Comparison of ENCODE assay signal across 29 mouse cellular contexts in genomic region chr2:60986286-60986685, GRCm38 (mm10). TPM values are rescaled to one million over a fixed set of nuclear protein-coding genes. Genes with fewer than 3 reads are reported as not detected.
DNase-seq lines count a peak whose midpoint lies in the region; ATAC-seq and TF ChIP-seq lines count a peak whose summit lies in the region.
"Had no signal": no experiment of that assay in that cellular context is flagged by ENCODE, and none has a peak within 500 bp of the region (broad histone marks: within the 10 kb centered on the region; RNA-seq: fewer than 3 reads in every experiment).

No protein-coding gene starts in this region.

- 73% methylated on average over 5 of the region's 5 CpGs for WGBS in embryonic facial prominence, embryonic 14.5 days
- WGBS in embryonic facial prominence, embryonic 10.5 days: 84% methylated on average over 5 of the region's 5 CpGs
- 62% methylated on average over 5 of the region's 5 CpGs for WGBS in lung, embryonic 14.5 days

- H3K4me3 ChIP-seq in embryonic facial prominence, embryonic 14.5 days (ENCODE audit: low read depth, low read length): no peak overlapping the region
- H3K4me3 ChIP-seq in embryonic facial prominence, embryonic 10.5 days: no peak overlapping the region
- H3K4me3 ChIP-seq in lung, embryonic 14.5 days (ENCODE audit: low read depth, low read length): no peak overlapping the region
- H3K4me3 ChIP-seq: embryonic facial prominence, embryonic 12.5 days; erythroblast, embryonic 14.5 days; forebrain, embryonic 12.5 days; forebrain, embryonic 15.5 days; heart, embryonic 10.5 days; heart, embryonic 13.5 days; hindbrain, embryonic 10.5 days; hindbrain, embryonic 13.5 days; intestine, embryonic 15.5 days had no signal

- H3K27me3 ChIP-seq in embryonic facial prominence, embryonic 14.5 days (replicated peaks; ENCODE audit: control insufficient read depth, insufficient read depth, low read length): no peaks in the 10 kb centered on the region
- H3K27me3 ChIP-seq in embryonic facial prominence, embryonic 10.5 days (replicated peaks; ENCODE audit: low read depth, poor library complexity, severe bottlenecking): no peaks in the 10 kb centered on the region
- no peaks in the 10 kb centered on the region for H3K27me3 ChIP-seq in lung, embryonic 14.5 days (ENCODE audit: insufficient read depth, low read length)
- H3K27me3 ChIP-seq: CH12.LX; embryonic facial prominence, embryonic 12.5 days; forebrain, embryonic 12.5 days; forebrain, embryonic 15.5 days; heart, embryonic 13.5 days; hindbrain, embryonic 13.5 days; intestine, embryonic 15.5 days had no signal

- no peak for ATAC-seq in embryonic facial prominence, embryonic 14.5 days (ENCODE audit: low read depth)
- no peak for ATAC-seq in lung, embryonic 14.5 days (ENCODE audit: insufficient read depth)
- ATAC-seq: activated CD4-positive, CD25-positive, alpha-beta regulatory T cell, adult 4 months; forebrain, embryonic 15.5 days; hindbrain, embryonic 16.5 days; intestine, embryonic 15.5 days had no signal

- DNase-seq in embryonic facial prominence, embryonic 14.5 days (ENCODE audit: low spot score): peak; percentile 63
- no peak for DNase-seq in embryonic facial prominence, embryonic 10.5 days (ENCODE audit: low spot score)
- DNase-seq in heart, postnatal 4 days: peak; percentile 31
- no peak for DNase-seq in heart, postnatal 25 days (ENCODE audit: low spot score)
- DNase-seq in lung, embryonic 14.5 days: peak; percentile 65
- no peak for DNase-seq in lung, postnatal 36 days
- no peak for DNase-seq in embryo, embryonic 9.5 days (ENCODE audit: extremely low spot score)
- DNase-seq: adrenal gland, adult 8-10 months; adrenal gland, postnatal 25 days; B cell, adult 2 months; cerebellum, adult 11-12 months; cerebellum, adult 8-10 months; cerebellum, postnatal 10 days; cerebellum, postnatal 36 days; embryo, embryonic 11 days; gastrocnemius, postnatal 25 days had no signal

- TF ChIP-seq CTCF in lung, embryonic 14.5 days (IDR thresholded peaks at IDR 0.05; ENCODE audit: low read depth): no peak

- H3K27ac ChIP-seq in embryonic facial prominence, embryonic 14.5 days (replicated peaks; ENCODE audit: low read depth, low read length): no peak overlapping the region
- H3K27ac ChIP-seq in embryonic facial prominence, embryonic 10.5 days (replicated peaks): no peak overlapping the region
- H3K27ac ChIP-seq in lung, embryonic 14.5 days (ENCODE audit: low read depth): no peak overlapping the region
- H3K27ac ChIP-seq: embryonic facial prominence, embryonic 12.5 days; forebrain, embryonic 12.5 days; forebrain, embryonic 15.5 days; heart, embryonic 10.5 days; heart, embryonic 13.5 days; hindbrain, embryonic 10.5 days; hindbrain, embryonic 13.5 days; intestine, embryonic 15.5 days had no signal

- no peak overlapping the region for H3K9ac ChIP-seq in embryonic facial prominence, embryonic 14.5 days (ENCODE audit: low read depth, low read length)
- no peak overlapping the region for H3K9ac ChIP-seq in lung, embryonic 14.5 days
- H3K9ac ChIP-seq: embryonic facial prominence, embryonic 12.5 days; forebrain, embryonic 12.5 days; forebrain, embryonic 15.5 days; heart, embryonic 13.5 days; hindbrain, embryonic 13.5 days; intestine, embryonic 15.5 days had no signal

- intact Hi-C loops in heart, postnatal 25 days (cut with DNase I): no loop called here

- H3K4me1 ChIP-seq in embryonic facial prominence, embryonic 14.5 days (ENCODE audit: control insufficient read depth, insufficient read depth, low read length): no peaks in the 10 kb centered on the region
- no peaks in the 10 kb centered on the region for H3K4me1 ChIP-seq in embryonic facial prominence, embryonic 10.5 days
- H3K4me1 ChIP-seq in lung, embryonic 14.5 days (ENCODE audit: insufficient read depth): no peaks in the 10 kb centered on the region
- H3K4me1 ChIP-seq: embryonic facial prominence, embryonic 12.5 days; forebrain, embryonic 12.5 days; forebrain, embryonic 15.5 days; hindbrain, embryonic 13.5 days; intestine, embryonic 15.5 days had no signal

- no peaks in the 10 kb centered on the region for H3K36me3 ChIP-seq in embryonic facial prominence, embryonic 14.5 days (ENCODE audit: control insufficient read depth, insufficient read depth, low read length)
- no peaks in the 10 kb centered on the region for H3K36me3 ChIP-seq in embryonic facial prominence, embryonic 10.5 days (replicated peaks)
- H3K36me3 ChIP-seq in lung, embryonic 14.5 days (ENCODE audit: insufficient read depth): no peaks in the 10 kb centered on the region
- H3K36me3 ChIP-seq: embryonic facial prominence, embryonic 12.5 days; forebrain, embryonic 12.5 days; forebrain, embryonic 15.5 days; G1E; heart, embryonic 10.5 days; heart, embryonic 13.5 days; hindbrain, embryonic 10.5 days; hindbrain, embryonic 13.5 days; intestine, embryonic 15.5 days had no signal

- no peaks in the 10 kb centered on the region for H3K9me3 ChIP-seq in embryonic facial prominence, embryonic 14.5 days (ENCODE audit: control insufficient read depth, low read length)
- H3K9me3 ChIP-seq in embryonic facial prominence, embryonic 10.5 days: no peaks in the 10 kb centered on the region
- no peaks in the 10 kb centered on the region for H3K9me3 ChIP-seq in lung, embryonic 14.5 days (ENCODE audit: low read depth, low read length)
- H3K9me3 ChIP-seq: embryonic facial prominence, embryonic 12.5 days; forebrain, embryonic 12.5 days; forebrain, embryonic 15.5 days; G1E; heart, embryonic 10.5 days; heart, embryonic 13.5 days; hindbrain, embryonic 10.5 days; hindbrain, embryonic 13.5 days; intestine, embryonic 15.5 days had no signal

- H3K4me2 ChIP-seq in embryonic facial prominence, embryonic 14.5 days (ENCODE audit: low read depth, low read length): no peak overlapping the region
- H3K4me2 ChIP-seq in lung, embryonic 14.5 days: no peak overlapping the region
- H3K4me2 ChIP-seq: embryonic facial prominence, embryonic 12.5 days; forebrain, embryonic 12.5 days; forebrain, embryonic 15.5 days; heart, embryonic 13.5 days; hindbrain, embryonic 13.5 days; intestine, embryonic 15.5 days had no signal

RNA-seq across cellular contexts. Expression of gene Rbms1, which starts 23.3 kb away (rescaled TPM):
- polyA plus RNA-seq in embryonic facial prominence, embryonic 14.5 days (2014; fragmentation: Nextera tagmentation; extraction: Ambion mirVana): 101 and 116 TPM in 2 replicates
- polyA plus RNA-seq in embryonic facial prominence, embryonic 10.5 days (2016; fragmentation: Nextera tagmentation; extraction: Ambion mirVana): 103 and 106 TPM in 2 replicates
- total RNA-seq in heart, postnatal 4 days (2021): 10 to 100 TPM; 95.2 to 98.9 TPM
- 10 to 100 TPM; 47.3 to 47.7 TPM for total RNA-seq in heart, postnatal 25 days (2021)
- 127 and 136 TPM in 2 replicates for polyA plus RNA-seq in lung, embryonic 14.5 days (2014; fragmentation: Nextera tagmentation; extraction: Ambion mirVana)

Comparison
In these comparisons a context has a peak if more than half of its experiments do, and no peak if none do; other contexts are left out.
1. DNase-seq: peak in embryonic facial prominence, embryonic 14.5 days (single experiment), heart, postnatal 4 days (single experiment) and lung, embryonic 14.5 days (single experiment); none in embryonic facial prominence, embryonic 10.5 days (single experiment), heart, postnatal 25 days (single experiment), lung, postnatal 36 days (single experiment) and embryo, embryonic 9.5 days (single experiment).